Mouse (Mus musculus) bone marrow macrophage, adult 2 months (primary cell): ENCODE measurements around the gene Arr3. TPM values are rescaled to one million over a fixed set of nuclear protein-coding genes. Genes with fewer than 3 reads are reported as not detected.

Experiments used
- H3K27ac ChIP-seq: 2 replicates; pipeline ENCODE4 v1.5.1; 2012; ENCODE audit warnings: low read depth, low read length; ENCODE audit not compliant: insufficient read depth
- H3K4me1 ChIP-seq: 2 replicates; pipeline ENCODE4 v1.6.1; 2012; ENCODE audit warnings: low read length; ENCODE audit not compliant: control insufficient read depth, insufficient read depth
- H3K4me3 ChIP-seq: 2 replicates; pipeline ENCODE4 v1.5.1; 2012; ENCODE audit warnings: mild to moderate bottlenecking, low read length, moderate library complexity; ENCODE audit not compliant: insufficient read depth
- CTCF ChIP-seq: IDR thresholded peaks from 2 replicates; pipeline ENCODE4 v1.5.1; 2012; ENCODE audit warnings: low read depth, mild to moderate bottlenecking, low read length, moderate library complexity
- POLR2A ChIP-seq: IDR thresholded peaks from 2 replicates; pipeline ENCODE4 v1.6.1; 2012; ENCODE audit warnings: mild to moderate bottlenecking, low read depth, low read length, borderline replicate concordance
- polyA plus RNA-seq: library from polyadenylated mRNA; stranded (reverse); fragments of >200 nt; gene quantifications from 2 replicates; pipeline ENCODE4 v1.2.4, GENCODE M21; 2012; ENCODE audit not compliant: missing spikeins, insufficient read depth, insufficient read length

Arr3 gene
- polyA plus RNA-seq, result not detected in 2 replicates

DNA sequence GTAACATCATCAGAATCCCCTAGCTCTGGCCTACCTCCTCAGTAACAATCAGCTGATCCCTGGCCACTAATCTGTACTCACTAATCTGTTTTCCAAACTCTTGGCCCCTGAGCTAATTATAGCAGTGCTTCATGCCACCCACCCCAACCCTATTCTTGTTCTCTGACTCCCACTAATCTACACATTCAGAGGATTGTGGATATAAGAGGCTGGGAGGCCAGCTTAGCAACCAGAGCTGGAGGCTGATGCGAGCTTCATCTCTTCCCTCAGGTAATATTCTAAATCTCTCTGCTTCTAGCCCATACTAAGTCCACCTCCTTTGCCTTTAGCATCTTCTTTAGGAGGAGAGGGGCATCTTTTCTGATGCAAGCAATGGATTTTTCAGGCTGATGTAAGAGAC, at the start of gene Arr3:
Gene Arr3, plus strand, starts transcription at position 184 of the 400 bp plus-strand sequence.
- H3K4me3 ChIP-seq, result no peak within 1 kb of the TSS
- no peak within 1 kb of the TSS for H3K27ac ChIP-seq
- TF ChIP-seq CTCF (no peak), POLR2A (no peak)
- peaks cover 2% of the 10 kb centered on the region; the same call in 1 of the 2 replicates for H3K4me1 ChIP-seq

DNA sequence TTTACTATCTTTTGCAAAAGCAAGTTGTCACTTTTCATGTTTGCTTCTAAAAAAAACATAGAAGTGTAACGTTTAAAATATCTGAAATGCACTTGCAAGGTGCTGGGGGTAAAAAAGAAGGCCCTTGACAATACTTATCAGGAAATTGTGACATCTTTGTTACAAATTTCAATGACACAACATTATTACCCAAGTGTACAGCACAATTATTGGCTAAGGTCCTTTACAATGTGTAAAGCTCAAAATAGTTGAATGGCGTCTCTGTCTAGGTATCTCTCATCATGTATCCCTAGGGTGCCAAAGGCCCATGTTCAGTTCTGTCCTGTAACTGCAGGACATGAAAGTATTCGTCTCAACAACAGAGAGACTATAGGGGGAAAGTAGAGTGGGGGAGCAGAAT, 49.3 kb upstream of the Arr3 start:
- Histone ChIP-seq H3K27ac (no peak overlapping the region), H3K4me1 (no peaks in the 10 kb centered on the region), H3K4me3 (no peak overlapping the region)
- no peak for TF ChIP-seq CTCF

DNA sequence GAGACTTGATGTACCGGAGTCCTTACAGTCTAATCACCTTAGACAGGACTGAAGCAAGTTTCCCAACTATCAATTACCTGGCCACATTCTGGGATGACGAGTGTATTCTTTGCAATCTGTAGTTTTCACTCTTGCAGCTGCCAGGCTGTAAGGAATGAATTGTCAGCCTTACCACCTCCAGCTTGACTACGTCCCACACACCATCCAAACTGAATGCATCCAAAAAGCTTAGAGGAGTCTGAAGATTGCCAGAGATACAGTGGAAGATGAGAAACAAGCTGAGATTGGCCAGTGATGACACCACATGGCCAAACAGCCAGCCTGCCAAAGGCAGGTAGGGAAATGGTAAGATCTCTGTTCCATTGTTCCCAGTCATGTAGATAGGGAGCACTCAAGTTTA, 39.6 kb upstream of the Arr3 start:
- TF ChIP-seq CTCF (no peak), POLR2A (no peak)

DNA sequence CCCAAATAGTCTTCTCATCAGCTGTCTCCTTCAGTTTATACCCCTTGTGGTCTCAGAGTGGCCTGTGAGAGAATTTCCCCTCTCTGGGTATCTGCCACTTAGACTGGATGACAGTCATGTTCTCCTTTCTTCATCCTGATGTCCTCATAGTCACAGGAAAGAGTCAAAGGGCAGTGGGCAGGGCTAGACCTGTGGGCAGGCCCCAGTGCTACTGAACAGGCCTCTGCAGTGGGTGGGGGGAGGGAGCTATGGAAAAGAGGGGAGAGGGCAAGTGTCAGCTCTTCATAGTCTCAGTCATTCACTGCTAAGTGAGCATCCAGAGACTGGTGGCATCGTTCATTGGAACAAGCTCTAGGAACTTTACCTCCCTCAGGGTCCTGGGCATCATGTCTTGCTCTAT, 33.3 kb upstream of the Arr3 start, which contains the start of gene Awat1:
Gene Awat1, plus strand, starts transcription at position 301 of the 400 bp plus-strand sequence.
- Histone ChIP-seq H3K27ac (no peak within 1 kb of the TSS), H3K4me3 (no peak within 1 kb of the TSS), H3K4me1 (no peaks in the 10 kb centered on the region)
- TF ChIP-seq POLR2A (no peak), CTCF (no peak)

More for the DNA sequence above, 39.6 kb upstream of the Arr3 start:
- Histone ChIP-seq H3K4me3 (no peak overlapping the region), H3K27ac (no peak overlapping the region), H3K4me1 (no peaks in the 10 kb centered on the region)

DNA sequence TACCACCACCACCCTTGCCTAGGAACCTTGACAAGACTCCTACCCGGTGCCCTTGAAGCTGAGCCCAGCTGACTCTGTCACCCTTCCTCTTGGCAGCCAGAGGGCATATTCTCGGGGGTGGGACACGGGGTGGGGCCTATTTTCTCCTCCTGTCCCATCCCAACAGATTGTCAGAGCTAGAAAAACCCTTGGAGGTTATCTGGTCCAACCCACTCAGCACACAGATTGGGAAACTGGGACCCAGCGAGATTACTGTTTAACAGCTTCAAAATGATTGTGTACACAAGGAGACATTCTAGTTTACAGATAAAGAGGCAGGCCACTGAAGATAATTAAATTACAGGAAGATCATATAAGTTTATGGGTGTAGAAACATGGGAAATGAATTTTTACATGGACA, 10.5 kb upstream of the Arr3 start, which contains the start of gene P2ry4:
Gene P2ry4, minus strand, starts transcription at position 79 of the 400 bp plus-strand sequence.
- no peak within 1 kb of the TSS for H3K27ac ChIP-seq
- H3K4me1 ChIP-seq, result no peaks in the 10 kb centered on the region
- no peak for TF ChIP-seq CTCF
- no peak for TF ChIP-seq POLR2A
- H3K4me3 ChIP-seq, result no peak within 1 kb of the TSS

DNA sequence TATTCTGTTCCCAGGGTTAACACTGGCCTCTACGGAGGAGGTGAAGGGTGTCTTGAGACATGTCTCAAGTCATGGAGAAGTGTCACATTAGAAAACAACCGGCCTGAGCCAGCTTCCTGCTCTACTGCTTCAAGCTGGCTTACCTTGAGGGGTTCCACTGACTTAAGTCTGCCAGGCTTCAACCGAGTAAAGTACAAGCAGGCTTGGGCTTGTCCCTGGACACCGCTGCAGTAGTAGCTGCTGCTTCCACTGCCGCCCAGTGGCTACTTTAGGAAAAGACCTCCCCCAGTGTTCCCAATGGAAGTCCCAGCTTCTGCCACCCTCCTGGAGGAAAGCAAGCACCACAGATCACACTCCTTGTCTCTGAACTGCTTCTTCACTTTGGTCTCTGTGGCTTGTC, 7.9 kb upstream of the Arr3 start:
- TF ChIP-seq POLR2A (no peak), CTCF (no peak)
- no peak overlapping the region for H3K4me3 ChIP-seq
- peaks cover 2% of the 10 kb centered on the region; the same call in 1 of the 2 replicates for H3K4me1 ChIP-seq
- no peak overlapping the region for H3K27ac ChIP-seq

DNA sequence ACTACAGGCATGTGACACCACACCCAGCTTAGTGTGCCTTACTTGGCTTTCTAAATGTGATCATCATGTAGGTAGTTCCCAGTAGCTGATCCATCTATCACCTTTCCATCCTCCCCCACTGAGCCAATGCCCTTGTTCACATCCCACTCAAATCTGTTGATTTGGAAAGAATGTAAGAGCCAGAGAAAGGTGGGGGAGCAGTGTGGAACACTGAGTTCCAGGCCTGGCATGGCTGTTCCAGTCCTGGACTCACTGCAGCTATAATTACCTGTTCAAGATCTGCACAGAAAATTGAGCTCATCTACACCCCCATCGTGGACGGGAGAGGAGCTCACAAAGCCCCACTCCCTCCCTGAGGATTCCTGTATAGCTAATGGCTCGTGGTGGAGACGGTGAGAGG, 5.5 kb upstream of the Arr3 start:
- Histone ChIP-seq H3K4me1 (peaks cover 2% of the 10 kb centered on the region; the same call in 1 of the 2 replicates), H3K4me3 (no peak overlapping the region), H3K27ac (no peak overlapping the region)
- no peak for TF ChIP-seq CTCF

DNA sequence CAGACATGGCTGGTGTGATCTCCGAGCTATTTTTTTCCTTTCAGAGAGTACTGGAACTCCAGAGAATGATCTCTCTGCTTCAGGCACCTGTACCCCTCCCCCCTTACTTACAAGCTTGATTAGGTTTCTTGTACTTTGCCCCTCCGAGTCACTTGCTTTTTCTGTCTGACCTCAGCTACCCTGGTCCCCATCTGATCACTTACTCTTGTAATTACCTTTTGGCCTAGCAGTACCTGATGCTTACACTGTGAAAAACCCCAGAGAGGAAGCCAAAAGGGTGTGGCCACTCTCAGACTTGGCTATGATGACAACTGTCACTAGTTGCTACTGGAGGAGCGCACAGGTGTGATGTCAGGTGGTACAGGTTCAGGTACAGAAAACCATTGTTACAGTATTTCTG, 13.2 kb downstream of the Arr3 start:
- H3K27ac ChIP-seq, result no peak overlapping the region
- H3K4me3 ChIP-seq, result no peak overlapping the region
- TF ChIP-seq POLR2A, result no peak
- no peak for TF ChIP-seq CTCF
- no peaks in the 10 kb centered on the region for H3K4me1 ChIP-seq

DNA sequence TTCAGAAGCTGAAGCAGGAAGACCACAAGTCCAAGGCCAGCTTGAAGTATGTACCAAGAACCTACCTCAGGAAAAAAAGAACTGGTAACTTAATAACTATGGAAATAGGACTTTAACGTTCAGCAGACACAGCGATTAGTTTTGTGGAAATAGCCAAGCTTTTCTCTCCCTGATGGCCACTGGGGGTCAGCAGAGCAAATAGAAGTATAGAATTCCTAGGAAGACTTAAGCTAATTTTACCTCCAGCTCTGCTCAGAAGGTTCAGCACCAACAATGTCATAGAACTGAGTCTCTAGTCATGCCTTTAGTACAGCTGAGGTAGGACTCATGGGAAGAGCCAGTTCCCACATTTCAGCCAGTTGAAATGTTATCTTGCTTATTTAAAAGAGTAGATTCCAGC, 16.1 kb downstream of the Arr3 start:
- Histone ChIP-seq H3K4me1 (no peaks in the 10 kb centered on the region; the same call in 1 of the 2 replicates), H3K27ac (no peak overlapping the region), H3K4me3 (no peak overlapping the region)
- TF ChIP-seq CTCF, result no peak
- TF ChIP-seq POLR2A, result no peak

DNA sequence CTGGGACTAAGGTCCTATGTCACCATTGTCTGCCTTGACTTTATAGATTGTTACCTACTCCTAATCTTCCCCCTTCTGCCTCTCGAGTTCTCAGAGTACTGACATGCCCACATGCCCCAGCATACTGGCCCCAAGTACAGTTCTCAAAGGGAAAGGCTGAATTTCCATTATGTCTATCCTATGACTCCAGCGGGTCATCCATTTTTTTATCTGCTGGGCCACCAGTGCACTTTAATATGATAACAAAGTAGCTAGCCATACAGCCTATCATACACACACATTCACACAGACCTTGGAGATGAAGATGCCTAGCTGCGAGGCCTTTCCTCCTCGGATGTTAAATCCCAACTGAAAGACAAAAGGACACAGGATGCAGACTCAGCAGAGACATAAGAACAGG, 18.9 kb downstream of the Arr3 start:
- H3K4me3 ChIP-seq, result no peak overlapping the region
- no peak overlapping the region for H3K27ac ChIP-seq
- TF ChIP-seq CTCF (no peak), POLR2A (no peak)
- H3K4me1 ChIP-seq, result no peaks in the 10 kb centered on the region; the same call in 1 of the 2 replicates

DNA sequence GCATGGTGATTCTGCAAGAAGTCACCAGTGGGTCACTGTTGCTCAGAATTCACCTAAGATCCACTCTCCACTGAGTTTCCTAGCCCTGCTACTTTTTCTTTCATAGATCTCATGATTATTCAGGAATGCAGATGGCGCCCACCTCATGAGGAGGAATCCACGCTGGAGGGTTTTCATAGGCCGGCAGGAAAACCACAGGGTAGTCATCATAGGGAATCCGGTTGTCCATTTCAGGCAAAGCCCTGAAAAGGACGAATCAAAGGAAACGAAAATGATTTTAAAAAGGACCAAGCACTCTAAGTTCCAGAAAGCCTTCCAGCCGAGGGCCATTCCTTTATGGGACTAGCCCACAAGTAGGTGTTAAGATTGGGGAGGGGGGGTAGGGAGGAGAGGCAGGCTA, 19.8 kb downstream of the Arr3 start:
- Histone ChIP-seq H3K4me3 (peak overlapping the region; percentile 86), H3K27ac (no peak overlapping the region), H3K4me1 (no peaks in the 10 kb centered on the region; the same call in 1 of the 2 replicates)
- TF ChIP-seq POLR2A (no peak), CTCF (no peak)
